Mouse (Mus musculus) ES-Bruce4 (cell line): ENCODE measurements at regions not wholly inside any gene's neighbourhood (a gene's known extent, or its start where the extent isn't known, plus 50 kb on each side); places are given as distances from the start of the nearest gene placed in this dataset.

Source experiments
- H3K27ac ChIP-seq: 2 replicates; pipeline ENCODE4 v1.5.1; 2012; ENCODE audit warnings: low read length, inconsistent platforms; ENCODE audit not compliant: insufficient read depth
- H3K27me3 ChIP-seq: 2 replicates; pipeline ENCODE4 v1.6.1; 2012; ENCODE audit warnings: mild to moderate bottlenecking, low read length, inconsistent platforms; ENCODE audit not compliant: control insufficient read depth, poor library complexity, insufficient read depth, severe bottlenecking
- H3K36me3 ChIP-seq: 2 replicates; pipeline ENCODE4 v1.6.1; 2012; ENCODE audit warnings: inconsistent platforms, mild to moderate bottlenecking, low read length, moderate library complexity; ENCODE audit not compliant: control insufficient read depth, poor library complexity, insufficient read depth, severe bottlenecking
- H3K4me1 ChIP-seq: one replicate; pipeline ENCODE4 v1.8.1; 2011; ENCODE audit warnings: low read length; ENCODE audit not compliant: control insufficient read depth, insufficient read depth
- H3K4me3 ChIP-seq: 2 replicates; pipeline ENCODE4 v1.5.1; 2011; ENCODE audit warnings: low read depth, mild to moderate bottlenecking, low read length
- H3K9ac ChIP-seq: 2 replicates; pipeline ENCODE4 v1.6.1; 2012; ENCODE audit warnings: low read depth, mild to moderate bottlenecking, inconsistent platforms; ENCODE audit not compliant: poor library complexity, severe bottlenecking
- H3K9me3 ChIP-seq: replicated peaks from 2 replicates; pipeline ENCODE4 v1.6.1; 2012; ENCODE audit warnings: mild to moderate bottlenecking, low read length, inconsistent platforms; ENCODE audit not compliant: control insufficient read depth, poor library complexity, insufficient read depth, severe bottlenecking
- CTCF ChIP-seq: IDR thresholded peaks from one replicate; pipeline ENCODE4 v1.8.1; 2011; ENCODE audit warnings: low read depth, low read length
- EP300 ChIP-seq: IDR thresholded peaks from 2 replicates; pipeline ENCODE4 v1.6.1; 2011; ENCODE audit warnings: low read depth, low read length; ENCODE audit not compliant: insufficient read depth
- POLR2A ChIP-seq: IDR thresholded peaks from one replicate; pipeline ENCODE4 v1.8.1; 2011; ENCODE audit warnings: low read length; ENCODE audit not compliant: insufficient read depth

DNA sequence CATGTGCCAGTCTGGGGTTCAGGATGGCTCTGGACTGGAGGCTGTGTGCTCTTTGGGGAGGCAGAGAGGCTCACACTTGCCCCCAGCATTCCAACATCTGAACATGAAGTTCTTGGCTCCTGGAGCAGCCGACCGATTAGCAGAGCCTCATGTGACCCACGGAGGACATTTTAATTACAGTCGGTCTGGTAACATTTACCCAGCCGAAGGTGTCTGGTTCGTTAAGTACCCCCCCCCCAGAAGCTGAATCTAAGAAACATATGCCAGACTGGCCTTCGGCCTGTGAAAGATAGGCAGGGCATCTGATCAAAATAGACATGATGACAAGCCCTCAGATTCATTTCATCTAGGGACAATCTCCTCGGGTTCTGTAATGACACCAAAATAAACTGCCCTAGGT, 140.4 kb upstream of the Sgk1 start:
- H3K27ac ChIP-seq = no peak overlapping the region
- H3K9me3 ChIP-seq = peaks cover 5% of the 10 kb centered on the region; the same call in 1 of the 2 replicates
- no peak overlapping the region for H3K4me3 ChIP-seq
- H3K9ac ChIP-seq = no peak overlapping the region
- H3K27me3 ChIP-seq = no peaks in the 10 kb centered on the region
- no peaks in the 10 kb centered on the region for H3K4me1 ChIP-seq
- H3K36me3 ChIP-seq = no peaks in the 10 kb centered on the region
- no peak for TF ChIP-seq EP300
- TF ChIP-seq CTCF = no peak
- TF ChIP-seq POLR2A = no peak

GRCm38 (mm10) chr10:21741976-21742745, 139.8 kb upstream of the Sgk1 start:
- TF ChIP-seq POLR2A = no peak
- TF ChIP-seq CTCF = no peak
- TF ChIP-seq EP300 = no peak
- Histone ChIP-seq H3K27ac (no peak overlapping the region), H3K4me3 (no peak overlapping the region), H3K9ac (no peak overlapping the region), H3K27me3 (no peaks in the 10 kb centered on the region), H3K9me3 (peaks cover under 1% of the 10 kb centered on the region; the same call in 1 of the 2 replicates), H3K36me3 (no peaks in the 10 kb centered on the region), H3K4me1 (no peaks in the 10 kb centered on the region)

DNA sequence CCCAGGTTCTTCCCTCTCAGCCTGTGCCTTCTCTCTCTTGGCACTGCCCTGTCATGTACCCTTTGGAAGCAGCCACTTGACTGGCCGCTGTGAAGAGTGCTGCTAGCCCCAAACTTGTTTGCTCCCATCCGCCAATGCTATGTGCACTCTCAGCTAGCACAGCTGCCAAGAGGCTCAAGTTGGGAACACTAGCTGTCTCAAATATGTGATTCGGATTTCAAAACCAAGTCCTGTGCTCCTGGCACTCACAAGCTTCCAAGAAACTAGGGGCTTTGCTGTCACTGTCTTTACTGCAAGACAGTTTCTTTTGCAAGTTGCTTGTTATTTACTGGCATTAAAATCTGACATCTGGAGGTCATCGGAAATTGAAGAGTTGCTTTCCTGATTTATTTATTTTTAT, 138.6 kb upstream of the Sgk1 start:
- Histone ChIP-seq H3K4me1 (peaks cover 3% of the 10 kb centered on the region), H3K36me3 (no peaks in the 10 kb centered on the region), H3K4me3 (no peak overlapping the region), H3K9ac (no peak overlapping the region), H3K9me3 (no peaks in the 10 kb centered on the region), H3K27ac (no peak overlapping the region), H3K27me3 (no peaks in the 10 kb centered on the region)
- TF ChIP-seq CTCF (no peak), POLR2A (no peak), EP300 (no peak)

DNA sequence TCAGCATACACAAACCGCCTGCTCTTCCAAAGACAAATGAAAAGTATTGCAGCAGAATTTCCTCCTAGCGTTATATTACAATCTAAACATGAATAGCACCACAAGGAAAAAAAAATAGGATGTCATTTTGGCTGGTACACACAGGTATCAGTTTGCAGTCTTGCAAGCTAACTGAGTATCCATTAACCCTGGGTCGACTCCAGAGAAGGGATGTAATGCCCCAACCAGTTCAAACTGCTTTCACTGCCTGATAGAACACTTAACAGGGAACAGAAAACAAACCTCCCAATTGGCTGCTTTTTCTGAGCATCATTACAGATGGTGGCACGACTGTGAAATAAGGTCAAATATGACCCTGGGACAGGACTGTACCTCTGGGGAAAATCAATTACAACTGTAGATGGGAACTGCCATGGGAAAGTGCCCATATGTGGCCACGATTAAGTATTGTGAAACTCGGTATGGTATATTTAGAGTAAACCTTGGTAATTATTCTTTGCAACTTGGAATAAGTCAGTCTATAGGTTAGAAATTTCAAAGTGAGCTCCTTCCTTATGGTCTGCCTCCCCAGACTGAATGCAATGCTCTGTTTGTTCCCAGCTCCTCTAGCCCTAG, 137.5 kb upstream of the Sgk1 start:
- peaks cover 3% of the 10 kb centered on the region for H3K4me1 ChIP-seq
- no peak overlapping the region for H3K4me3 ChIP-seq

DNA sequence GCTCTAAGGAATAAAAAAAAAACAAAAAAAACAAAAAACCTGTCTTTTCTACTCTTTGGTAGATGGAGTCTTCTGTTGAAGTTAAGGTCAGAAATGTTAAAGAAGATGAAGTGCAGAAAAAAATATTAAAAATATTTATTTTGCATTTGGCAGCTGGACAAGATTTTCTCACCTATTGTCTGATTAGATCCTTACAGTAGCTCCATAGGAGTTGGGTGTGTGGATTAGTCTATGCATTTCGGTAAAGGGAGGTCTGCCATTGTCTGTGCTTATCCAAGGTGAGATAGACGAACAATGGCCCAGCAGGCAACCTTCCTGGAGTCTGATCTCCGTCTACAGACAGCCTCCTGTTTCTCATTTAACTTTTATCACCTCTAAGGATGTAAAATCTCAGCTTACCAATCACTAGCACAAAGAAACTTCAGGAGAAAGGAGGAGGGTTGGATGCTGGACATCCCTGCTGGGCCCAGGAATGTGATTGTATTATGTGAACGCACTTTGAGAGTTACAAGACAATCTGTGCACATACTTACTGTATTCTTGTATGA, 136.0 kb upstream of the Sgk1 start:
- no peaks in the 10 kb centered on the region for H3K27me3 ChIP-seq
- TF ChIP-seq POLR2A = no peak
- TF ChIP-seq EP300 = peak; percentile 96
- no peak for TF ChIP-seq CTCF
- H3K9ac ChIP-seq = no peak overlapping the region
- peaks cover 3% of the 10 kb centered on the region for H3K4me1 ChIP-seq
- H3K36me3 ChIP-seq = no peaks in the 10 kb centered on the region
- no peaks in the 10 kb centered on the region for H3K9me3 ChIP-seq
- no peak overlapping the region for H3K27ac ChIP-seq
- no peak overlapping the region for H3K4me3 ChIP-seq

More for the DNA sequence above, 137.5 kb upstream of the Sgk1 start:
- Histone ChIP-seq H3K27ac (0 out of 2 replicates have a peak overlapping the region, but pooled peaks have one; percentile 32), H3K36me3 (no peaks in the 10 kb centered on the region), H3K27me3 (no peaks in the 10 kb centered on the region), H3K9me3 (no peaks in the 10 kb centered on the region), H3K9ac (no peak overlapping the region)
- TF ChIP-seq POLR2A = no peak
- no peak for TF ChIP-seq EP300
- no peak for TF ChIP-seq CTCF

DNA sequence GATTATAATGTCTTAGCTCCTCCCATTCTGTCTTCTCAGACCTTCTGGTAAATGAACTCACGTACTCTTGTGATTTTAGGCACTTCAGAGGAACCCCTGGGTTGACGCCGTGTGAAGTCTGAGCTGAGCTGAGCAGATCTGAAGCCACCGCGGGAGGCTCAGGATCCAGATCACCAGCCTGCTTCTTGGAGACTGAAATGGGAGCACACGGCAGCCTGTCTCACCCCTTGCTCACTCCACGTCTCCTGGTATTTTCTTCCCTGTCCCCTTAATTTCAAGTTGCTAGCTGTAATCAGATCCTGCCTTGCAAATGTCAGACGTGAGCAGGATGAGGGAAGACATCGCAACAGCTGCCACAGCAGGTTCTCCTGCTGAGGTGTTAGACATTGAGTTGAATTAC, 135.3 kb upstream of the Sgk1 start:
- Histone ChIP-seq H3K4me1 (peaks cover 3% of the 10 kb centered on the region), H3K36me3 (no peaks in the 10 kb centered on the region), H3K27me3 (no peaks in the 10 kb centered on the region), H3K9ac (no peak overlapping the region; the same call in 1 of the 2 replicates), H3K9me3 (no peaks in the 10 kb centered on the region), H3K27ac (peak overlapping the region; percentile 32), H3K4me3 (no peak overlapping the region)
- TF ChIP-seq EP300 (no peak), CTCF (no peak), POLR2A (no peak)
